Mouse (Mus musculus) kidney, postnatal 4 days (tissue): ENCODE measurements around the gene Mrpl42.
"Not testable (repeated sequence)": the region's sequence is repeated elsewhere in the genome, so short reads cannot be mapped to it uniquely, and the experiment has no call there.

Experiments used
- DNase-seq, 2 experiments: peaks; one replicate each; pipeline ENCODE4 v3.0.0; 2021; ENCODE audit warnings: mixed read lengths in 2 of 2

The Mrpl42 gene

GRCm38 (mm10) chr10:95501463-95502081, at the start of gene Mrpl42:
TSS of gene Mrpl42 (minus strand) at chr10:95501940.
- peak; percentile 93 to 94 for DNase-seq

GRCm38 (mm10) chr10:95550506-95550905, 48.8 kb upstream of the Mrpl42 start:
- DNase-seq: no peak

- DNase-seq: not testable (repeated sequence)
These were observed 47.3 kb upstream of the Mrpl42 start for GRCm38 (mm10) chr10:95549080-95549479.

GRCm38 (mm10) chr10:95548154-95548826, 46.5 kb upstream of the Mrpl42 start:
- no peak for DNase-seq

- DNase-seq: no peak
These were observed 44.4 kb upstream of the Mrpl42 start for GRCm38 (mm10) chr10:95546178-95546577.

- no peak for DNase-seq
These were observed 43.3 kb upstream of the Mrpl42 start for GRCm38 (mm10) chr10:95545051-95545450.

- DNase-seq: no peak
These were observed 42.9 kb upstream of the Mrpl42 start for GRCm38 (mm10) chr10:95544651-95545050.

GRCm38 (mm10) chr10:95544004-95544403, 42.3 kb upstream of the Mrpl42 start:
- DNase-seq: no peak

GRCm38 (mm10) chr10:95543377-95543776, 41.6 kb upstream of the Mrpl42 start:
- DNase-seq: no peak

GRCm38 (mm10) chr10:95542916-95543315, 41.2 kb upstream of the Mrpl42 start:
- DNase-seq: no peak

- DNase-seq: no peak
These were observed 38.1 kb upstream of the Mrpl42 start for GRCm38 (mm10) chr10:95539841-95540240.

GRCm38 (mm10) chr10:95539260-95539659, 37.5 kb upstream of the Mrpl42 start:
- no peak for DNase-seq

GRCm38 (mm10) chr10:95536222-95536541, 34.4 kb upstream of the Mrpl42 start:
- DNase-seq: no peak

- no peak for DNase-seq
These were observed 33.9 kb upstream of the Mrpl42 start for GRCm38 (mm10) chr10:95535399-95536221.

- DNase-seq: no peak
These were observed 31.6 kb upstream of the Mrpl42 start for GRCm38 (mm10) chr10:95533382-95533781.

GRCm38 (mm10) chr10:95532916-95533315, 31.2 kb upstream of the Mrpl42 start:
- no peak for DNase-seq

GRCm38 (mm10) chr10:95530551-95531121, 28.9 kb upstream of the Mrpl42 start:
- DNase-seq: no peak

- no peak for DNase-seq
These were observed 24.9 kb upstream of the Mrpl42 start for GRCm38 (mm10) chr10:95526495-95527122.

- DNase-seq: no peak
These were observed 24.1 kb upstream of the Mrpl42 start for GRCm38 (mm10) chr10:95525871-95526270.

GRCm38 (mm10) chr10:95525037-95525675, 23.4 kb upstream of the Mrpl42 start:
- DNase-seq: no peak

- DNase-seq: no peak
These were observed 15.9 kb upstream of the Mrpl42 start for GRCm38 (mm10) chr10:95517656-95518055.

- DNase-seq: peak; percentile 56 to 71
These were observed 13.7 kb upstream of the Mrpl42 start for GRCm38 (mm10) chr10:95515293-95515931.
